Mouse (Mus musculus) cerebellum, adult 2 months (tissue): Measurements from ENCODE around the gene Wdr91. TPM values are rescaled to one million over a fixed set of nuclear protein-coding genes. Genes with fewer than 3 reads are reported as not detected.

Source experiments
- DNase-seq, 2 experiments: peaks; one replicate each; pipeline ENCODE4 v3.0.0; 2021
- H3K27ac ChIP-seq: fragments of 200-500 bp; 2 replicates; pipeline ENCODE4 v1.5.1; 2012; ENCODE audit warnings: low read length, control low read depth, inconsistent platforms; ENCODE audit not compliant: insufficient read depth
- H3K27me3 ChIP-seq: fragments of 200-500 bp; 2 replicates; pipeline ENCODE4 v1.6.1; 2012; ENCODE audit warnings: inconsistent platforms, mild to moderate bottlenecking, low read length, moderate library complexity; ENCODE audit not compliant: control insufficient read depth, insufficient read depth
- H3K4me1 ChIP-seq: fragments of 200-500 bp; 2 replicates; pipeline ENCODE4 v1.6.1; 2011; ENCODE audit warnings: low read length; ENCODE audit not compliant: control insufficient read depth, insufficient read depth
- H3K4me3 ChIP-seq: fragments of 200-500 bp; replicated peaks from 2 replicates; pipeline ENCODE3; 2011; ENCODE audit warnings: mild to moderate bottlenecking, low read depth, low read length, control low read depth; ENCODE audit not compliant: insufficient read depth
- CTCF ChIP-seq: fragments of 200-500 bp; IDR thresholded peaks from 2 replicates; pipeline ENCODE4 v1.5.1; 2011; ENCODE audit warnings: low read depth, mild to moderate bottlenecking, control low read depth, low read length, moderate library complexity, borderline replicate concordance; ENCODE audit not compliant: insufficient read depth
- POLR2A ChIP-seq: fragments of 200-500 bp; IDR thresholded peaks from 2 replicates; pipeline ENCODE4 v1.6.1; 2011; ENCODE audit warnings: low read length, control low read depth, borderline replicate concordance; ENCODE audit not compliant: insufficient read depth
- WGBS: fragments of 180-500 bp; shearing (Covaris S2); methylation state at CpG from one replicate; pipeline ENCODE4 v1.1.7; 2018; 5-methylcytosine and 5-hydroxymethylcytosine counted together
- polyA plus RNA-seq: library from polyadenylated mRNA; depleted of rRNA; stranded (reverse); fragments of >200 nt; gene quantifications from 2 replicates; pipeline ENCODE4 v1.2.3, GENCODE M21; 2012

The Wdr91 gene
- polyA plus RNA-seq, 1 experiment, result 28.0 TPM

DNA sequence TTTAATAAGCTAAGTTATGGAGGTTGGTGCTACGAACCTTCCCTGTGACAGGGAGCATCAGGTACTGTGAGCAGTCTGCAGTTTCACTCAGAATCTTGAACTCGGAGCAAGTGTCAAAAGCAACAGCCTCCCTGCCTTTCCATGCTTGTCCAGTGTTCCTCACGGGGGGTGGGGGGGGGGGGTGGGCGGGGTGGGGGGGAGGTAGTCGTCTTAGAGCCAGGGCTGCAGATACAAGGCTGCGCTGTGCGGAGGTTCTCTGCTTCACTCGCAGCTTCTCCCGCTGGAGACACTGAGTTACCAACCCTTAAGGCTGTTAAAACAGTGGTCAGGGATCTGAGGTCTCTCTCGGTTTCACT lies 42.7 kb downstream of the Wdr91 start:
- no peaks in the 10 kb centered on the region for H3K4me1 ChIP-seq
- no peak overlapping the region for H3K27ac ChIP-seq
- TF ChIP-seq POLR2A (no peak), CTCF (no peak)
- H3K4me3 ChIP-seq, result no peak overlapping the region
- DNase-seq, result no peak
- 70% methylated on average over 10 of the region's 10 CpGs for WGBS
- no peaks in the 10 kb centered on the region for H3K27me3 ChIP-seq

DNA sequence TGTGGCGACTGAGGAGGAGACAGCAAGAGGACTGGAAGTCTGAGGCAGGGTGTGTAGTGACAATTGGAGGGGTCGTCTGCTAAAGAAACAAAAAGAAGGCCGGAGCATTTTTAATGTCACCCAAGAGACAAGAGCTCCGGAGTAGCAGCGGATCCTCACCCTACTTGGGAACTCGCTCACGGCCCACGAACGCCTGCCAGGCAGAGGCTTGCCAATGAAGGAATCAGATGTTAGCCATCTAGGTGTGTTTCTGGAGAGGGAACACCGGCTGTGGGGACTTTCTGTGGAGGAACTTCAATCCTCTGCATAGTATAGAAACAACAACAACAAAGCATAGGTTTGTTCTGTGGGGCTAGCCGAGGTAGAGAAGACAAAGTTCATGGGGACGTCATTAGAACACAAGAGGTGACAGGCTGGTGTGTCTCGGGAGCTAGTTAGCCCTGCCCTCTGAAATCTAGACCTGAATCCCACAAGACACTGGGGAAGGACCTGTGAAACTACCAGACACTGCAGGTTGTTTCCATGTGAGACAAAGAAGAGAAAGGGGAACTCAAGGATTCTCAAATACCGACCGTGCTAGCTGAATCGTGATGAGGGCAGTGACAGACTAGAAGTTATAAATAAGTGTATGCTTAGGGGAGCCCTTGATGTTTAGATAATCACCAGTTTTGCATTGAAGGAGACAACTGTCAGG lies 43.2 kb downstream of the Wdr91 start:
- no peak overlapping the region for H3K27ac ChIP-seq
- no peak for DNase-seq
- no peaks in the 10 kb centered on the region for H3K4me1 ChIP-seq
- H3K27me3 ChIP-seq, result no peaks in the 10 kb centered on the region
- WGBS, result 73% methylated on average over 16 of the region's 16 CpGs
- no peak overlapping the region for H3K4me3 ChIP-seq
- TF ChIP-seq POLR2A (no peak), CTCF (no peak)

DNA sequence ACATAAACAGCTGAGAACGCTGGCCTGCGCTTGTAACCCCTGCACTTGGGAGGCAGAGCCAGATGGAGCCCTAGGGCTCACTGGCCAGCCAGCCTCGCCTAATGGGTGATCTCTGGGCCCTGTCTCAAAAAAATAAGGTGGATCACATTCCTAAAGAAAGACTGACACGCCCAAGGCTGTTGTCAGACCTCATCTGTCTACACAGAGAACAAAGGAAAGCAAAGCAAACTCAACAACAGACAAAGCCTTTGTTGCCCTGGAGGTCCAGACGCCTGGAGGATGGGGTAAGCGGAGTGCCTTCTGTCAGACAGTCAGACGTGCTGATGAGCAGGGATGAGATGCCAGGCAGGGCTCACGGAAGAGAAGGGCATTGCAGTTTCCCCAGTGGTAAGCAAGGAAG lies 43.9 kb downstream of the Wdr91 start:
- 46% methylated on average over 8 of the region's 8 CpGs for WGBS
- Histone ChIP-seq H3K27ac (no peak overlapping the region), H3K4me3 (no peak overlapping the region), H3K4me1 (no peaks in the 10 kb centered on the region), H3K27me3 (no peaks in the 10 kb centered on the region)
- no peak for DNase-seq
- TF ChIP-seq CTCF (no peak), POLR2A (no peak)

DNA sequence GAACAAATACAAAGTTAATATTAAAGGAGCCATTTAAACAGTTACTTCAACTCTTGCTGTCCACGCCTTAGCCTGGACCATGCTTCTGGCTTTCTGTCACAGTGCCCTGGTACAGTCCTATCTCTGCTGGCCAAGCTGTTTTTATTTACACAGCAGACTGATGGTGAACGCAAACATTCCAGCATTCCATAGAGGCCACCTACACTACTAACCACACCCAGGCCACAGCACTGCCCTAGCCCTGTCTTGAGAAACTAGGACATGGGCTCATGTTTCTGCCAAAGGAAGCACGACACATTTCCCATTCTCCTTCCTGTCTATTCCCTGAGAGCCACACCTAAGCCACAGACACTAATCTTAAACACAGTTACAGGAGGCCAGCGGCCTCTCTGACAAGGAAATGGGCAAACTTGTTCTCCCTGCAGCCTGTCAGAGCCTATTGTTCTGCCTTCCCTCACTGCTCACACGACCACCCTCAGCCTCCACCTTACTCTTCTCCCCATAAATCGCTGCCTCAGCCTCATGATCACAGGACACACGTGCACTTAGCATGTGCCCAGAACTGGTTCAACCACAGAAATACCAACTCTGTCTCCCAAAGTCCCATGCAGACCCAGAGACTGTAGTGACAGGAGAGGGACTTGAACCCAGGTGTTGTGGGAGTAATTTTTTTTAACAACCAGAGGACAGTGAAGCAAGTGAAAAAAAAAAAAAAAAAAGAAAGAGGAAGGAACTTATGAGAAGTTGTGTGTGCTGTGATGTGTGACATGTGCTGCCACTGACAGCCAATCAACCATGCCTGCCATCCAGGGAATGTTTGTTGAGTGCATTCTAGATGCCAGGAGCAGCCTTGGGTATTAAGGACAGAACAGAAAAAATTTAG lies 44.7 kb downstream of the Wdr91 start:
- Histone ChIP-seq H3K27ac (no peak overlapping the region), H3K27me3 (no peaks in the 10 kb centered on the region), H3K4me3 (no peak overlapping the region), H3K4me1 (no peaks in the 10 kb centered on the region)
- no peak for TF ChIP-seq CTCF
- no peak for TF ChIP-seq POLR2A
- WGBS, result 72% methylated on average over 7 of the region's 7 CpGs
- no peak for DNase-seq

DNA sequence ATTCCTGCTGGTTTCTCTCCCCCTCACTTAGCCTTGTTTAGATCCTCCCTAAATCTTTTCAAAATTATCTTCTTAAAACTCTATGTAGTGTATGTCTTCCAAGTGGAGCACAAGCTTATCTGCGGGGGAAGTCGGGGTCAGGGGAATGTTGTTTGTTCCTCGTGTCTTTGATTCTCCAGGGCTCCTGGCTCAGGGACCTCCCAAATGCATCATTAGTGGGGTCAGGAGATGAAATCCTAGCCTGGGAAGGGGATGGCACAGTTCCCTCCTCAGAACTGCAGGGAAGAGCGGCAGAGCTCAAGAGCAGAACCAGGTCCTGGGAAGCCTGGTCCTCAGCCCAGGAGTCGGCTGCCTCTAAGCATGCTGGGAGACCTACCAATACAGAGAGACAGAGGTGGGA lies 45.5 kb downstream of the Wdr91 start:
- H3K27ac ChIP-seq, result no peak overlapping the region
- no peaks in the 10 kb centered on the region for H3K27me3 ChIP-seq
- no peak for DNase-seq
- 79% methylated on average over 5 of the region's 5 CpGs for WGBS
- TF ChIP-seq POLR2A (no peak), CTCF (no peak)
- no peak overlapping the region for H3K4me3 ChIP-seq
- no peaks in the 10 kb centered on the region for H3K4me1 ChIP-seq

DNA sequence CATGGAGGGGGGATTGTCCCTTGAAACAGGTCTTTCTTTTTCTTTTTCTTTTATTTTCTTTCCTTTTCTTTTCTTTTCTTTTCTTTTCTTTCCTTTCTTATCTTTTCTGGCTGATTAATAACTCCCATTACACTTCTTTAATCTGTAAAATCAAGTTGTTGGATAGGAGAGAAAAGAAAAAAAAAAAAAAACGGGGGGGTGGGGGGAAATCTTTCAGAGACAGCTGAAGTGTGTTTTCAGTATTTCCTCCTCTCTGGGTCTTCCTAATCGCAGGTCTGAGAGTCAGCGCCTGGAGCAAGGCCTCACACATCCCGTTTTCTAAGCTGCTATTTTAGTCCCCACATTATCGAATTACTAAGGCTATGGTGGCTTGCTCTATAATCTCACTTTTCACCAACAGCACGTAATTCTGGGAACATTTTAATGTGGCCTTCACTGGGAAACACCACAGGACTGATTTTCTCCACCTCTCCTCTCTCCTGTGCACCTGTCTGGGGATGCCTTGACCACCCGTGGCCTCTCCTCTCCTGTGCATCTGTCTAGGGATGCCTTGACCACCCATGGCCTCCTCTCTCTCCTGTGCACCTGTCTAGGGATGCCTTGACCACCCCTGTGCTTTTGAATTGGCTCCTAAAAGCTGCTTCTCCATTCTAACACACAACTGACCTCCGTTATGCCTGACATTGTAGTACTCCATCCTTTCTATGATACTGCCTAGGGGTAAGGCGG lies 46.7 kb downstream of the Wdr91 start:
- TF ChIP-seq CTCF, result no peak
- no peak for TF ChIP-seq POLR2A
- no peak overlapping the region for H3K4me3 ChIP-seq
- no peak overlapping the region for H3K27ac ChIP-seq
- H3K27me3 ChIP-seq, result no peaks in the 10 kb centered on the region
- H3K4me1 ChIP-seq, result no peaks in the 10 kb centered on the region
- no peak for DNase-seq
- WGBS, result 74% methylated on average over 9 of the region's 9 CpGs

DNA sequence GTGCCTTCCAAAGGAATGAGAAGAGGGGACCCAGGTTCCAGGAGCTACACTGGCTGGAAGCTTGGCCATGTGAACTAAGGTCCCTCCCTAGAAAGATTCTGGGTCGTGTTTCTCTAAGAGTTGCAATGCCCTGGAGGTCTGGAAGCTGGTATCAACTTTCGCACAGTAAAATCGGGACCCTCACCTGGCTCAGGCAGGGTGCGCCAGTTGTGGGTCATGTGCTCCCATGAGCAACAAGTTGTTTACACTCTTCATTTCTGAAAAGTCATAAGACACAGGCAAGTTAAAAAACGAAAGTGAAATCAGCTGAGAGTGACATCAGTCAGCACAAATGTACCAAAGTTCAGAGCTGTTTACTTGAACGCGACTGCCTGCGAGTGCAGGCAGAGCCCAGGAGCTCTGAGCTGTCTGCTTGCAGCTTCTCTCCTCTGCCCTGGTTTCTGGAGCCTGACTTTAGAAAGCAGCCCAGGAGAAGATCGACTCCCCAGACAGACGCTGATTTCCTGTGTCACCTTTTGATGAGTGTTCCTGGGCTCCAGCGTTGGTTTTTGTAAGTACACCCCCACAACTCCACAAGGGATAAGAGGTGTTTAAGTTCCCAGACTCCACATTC lies 47.8 kb downstream of the Wdr91 start, which contains the start of gene Tmem140:
TSS of gene Tmem140 (plus strand) at position 356 of the 613 bp plus-strand sequence.
- no peak for DNase-seq
- Histone ChIP-seq H3K4me1 (no peaks in the 10 kb centered on the region), H3K27ac (no peak within 1 kb of the TSS), H3K27me3 (no peaks in the 10 kb centered on the region), H3K4me3 (no peak within 1 kb of the TSS)
- TF ChIP-seq POLR2A, result no peak
- no peak for TF ChIP-seq CTCF
- WGBS, result 66% methylated on average over 11 of the region's 11 CpGs
